Mouse (Mus musculus): ENCODE results near the gene Frzb.

DNA sequence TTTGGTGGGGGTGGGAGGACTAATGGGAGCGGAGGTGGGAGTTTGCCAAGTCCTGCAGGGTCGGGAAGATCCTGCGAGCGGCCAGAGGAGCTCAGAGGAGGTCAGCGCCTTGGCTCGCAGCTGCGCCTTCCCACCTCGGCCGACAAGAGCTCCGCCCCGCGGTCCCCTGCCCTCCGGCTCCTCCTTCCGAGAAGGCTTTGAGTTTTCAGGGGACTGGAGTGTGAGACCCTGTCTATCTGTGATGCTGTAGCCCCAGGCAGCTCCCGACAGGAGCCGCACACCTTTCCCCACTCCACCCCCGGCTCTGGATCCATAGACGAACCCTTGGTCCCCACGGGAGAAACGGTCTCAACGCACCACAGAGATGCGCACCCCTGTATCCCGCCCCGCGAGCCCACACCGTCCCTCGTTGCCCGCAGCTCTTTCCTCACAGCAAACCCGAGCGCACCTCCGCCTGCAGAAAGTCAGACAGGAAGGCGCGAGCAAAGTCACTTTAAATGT is at the start of gene Frzb:
- TF ChIP-seq CTCF (conservative IDR thresholded peaks at IDR 0.05; ENCODE audit: low read length) (no peak), NANOG (IDR thresholded peaks at IDR 0.05; ENCODE audit: borderline replicate concordance, low read length) (no peak)

Data from E14TG2a.4 (cell line).